Mouse (Mus musculus) MEL (cell line): ENCODE results near the gene Itpr1. TPM values are rescaled to one million over a fixed set of nuclear protein-coding genes. Genes with fewer than 3 reads are reported as not detected.

Experiments
- DNase-seq: peaks from one replicate; pipeline ENCODE4 v3.0.0; 2011; ENCODE audit warnings: low read depth, low spot score
- H3K27ac ChIP-seq: 2 replicates; pipeline ENCODE4 v1.5.1; 2012; ENCODE audit warnings: low read depth, mild to moderate bottlenecking, control low read depth, low read length, moderate library complexity; ENCODE audit not compliant: control insufficient read depth
- H3K27me3 ChIP-seq, 2 experiments: fragments of 150-350 bp in 1 of 2; sonication (generic) in 1 of 2; 2 replicates each; pipeline ENCODE4 v1.6.1; 2012; ENCODE audit warnings: low read length in 2 of 2, mild to moderate bottlenecking in 2 of 2, improper control_type of control experiment in 1 of 2, moderate library complexity in 1 of 2; ENCODE audit not compliant: insufficient read depth in 2 of 2, control insufficient read depth in 1 of 2
- H3K36me3 ChIP-seq, 2 experiments: 2 replicates each; pipeline ENCODE4 v1.6.1; 2012 to 2014; ENCODE audit warnings: low read length in 2 of 2, improper control_type of control experiment in 1 of 2, inconsistent platforms in 1 of 2, mild to moderate bottlenecking in 1 of 2; ENCODE audit not compliant: insufficient read depth in 2 of 2, control insufficient read depth in 1 of 2
- H3K4me1 ChIP-seq, 2 experiments: fragments of 150-350 bp in 1 of 2; sonication (generic) in 1 of 2; 2 replicates each; pipeline ENCODE4 v1.6.1; 2012; ENCODE audit warnings: low read length in 2 of 2, improper control_type of control experiment in 1 of 2, mild to moderate bottlenecking in 1 of 2; ENCODE audit not compliant: insufficient read depth in 2 of 2, control insufficient read depth in 1 of 2
- H3K4me3 ChIP-seq, 2 experiments: fragments of 150-350 bp in 1 of 2; sonication (generic) in 1 of 2; 2 replicates each; pipeline ENCODE4 v1.5.1; 2012; ENCODE audit warnings: low read depth in 2 of 2, low read length in 2 of 2, mild to moderate bottlenecking in 2 of 2, moderate library complexity in 2 of 2, control low read depth in 1 of 2, improper control_type of control experiment in 1 of 2; ENCODE audit not compliant: control insufficient read depth in 1 of 2, insufficient read depth in 1 of 2
- H3K79me2 ChIP-seq: 2 replicates; pipeline ENCODE4 v1.6.1; 2012; ENCODE audit warnings: mild to moderate bottlenecking, low read length, moderate library complexity; ENCODE audit not compliant: control insufficient read depth, poor library complexity, insufficient read depth
- H3K9ac ChIP-seq: 2 replicates; pipeline ENCODE4 v1.6.1; 2012; ENCODE audit warnings: low read depth, mild to moderate bottlenecking, control low read depth, low read length, moderate library complexity; ENCODE audit not compliant: control insufficient read depth, poor library complexity, severe bottlenecking
- H3K9me3 ChIP-seq: fragments of 150-350 bp; sonication (generic); replicated peaks from 2 replicates; pipeline ENCODE4 v1.6.1; 2012; ENCODE audit warnings: mild to moderate bottlenecking, low read length, improper control_type of control experiment, moderate library complexity; ENCODE audit not compliant: insufficient read depth
- BHLHE40 ChIP-seq: IDR thresholded peaks from 2 replicates; pipeline ENCODE4 v1.6.1; 2012; ENCODE audit warnings: low read depth, mild to moderate bottlenecking, inconsistent platforms, low read length, improper control_type of control experiment, borderline replicate concordance
- CHD1 ChIP-seq: IDR thresholded peaks from 2 replicates; pipeline ENCODE4 v1.6.1; 2012; ENCODE audit warnings: low read depth, mild to moderate bottlenecking, inconsistent platforms, low read length, improper control_type of control experiment
- CHD2 ChIP-seq: IDR thresholded peaks from 2 replicates; pipeline ENCODE4 v1.6.1; 2011; ENCODE audit warnings: low read length, improper control_type of control experiment
- E2F4 ChIP-seq: IDR thresholded peaks from 2 replicates; pipeline ENCODE4 v1.6.1; 2011; ENCODE audit warnings: low read depth, low read length, improper control_type of control experiment, borderline replicate concordance
- EP300 ChIP-seq, 2 experiments: IDR thresholded peaks; 2 replicates each; pipeline ENCODE4 v1.6.1; 2011; ENCODE audit warnings: improper control_type of control experiment in 2 of 2, low read length in 2 of 2, low read depth in 1 of 2, mild to moderate bottlenecking in 1 of 2
- GATA1 ChIP-seq: IDR thresholded peaks from 2 replicates; pipeline ENCODE4 v1.6.1; 2011; ENCODE audit warnings: low read depth, low read length, improper control_type of control experiment
- KAT2A ChIP-seq: conservative IDR thresholded peaks from 2 replicates; pipeline ENCODE4 v1.6.1; 2012; ENCODE audit warnings: low read depth, low read length, improper control_type of control experiment, inconsistent platforms
- MAFK ChIP-seq: IDR thresholded peaks from 2 replicates; pipeline ENCODE4 v1.6.1; 2011; ENCODE audit warnings: low read depth, mild to moderate bottlenecking, low read length, improper control_type of control experiment, borderline replicate concordance
- MEF2A ChIP-seq: IDR thresholded peaks from 2 replicates; pipeline ENCODE4 v1.6.1; 2014; ENCODE audit warnings: low read depth, mild to moderate bottlenecking, inconsistent platforms, low read length, improper control_type of control experiment; ENCODE audit not compliant: poor library complexity, insufficient replicate concordance, severe bottlenecking; ENCODE audit errors: extremely low read depth
- MXI1 ChIP-seq: IDR thresholded peaks from 2 replicates; pipeline ENCODE4 v1.6.1; 2011; ENCODE audit warnings: mild to moderate bottlenecking, low read depth, low read length, improper control_type of control experiment
- NELFE ChIP-seq: IDR thresholded peaks from 2 replicates; pipeline ENCODE4 v1.6.1; 2011; ENCODE audit warnings: low read depth, low read length, improper control_type of control experiment
- NRF1 ChIP-seq: IDR thresholded peaks from 2 replicates; pipeline ENCODE4 v1.6.1; 2014; ENCODE audit warnings: low read depth, mild to moderate bottlenecking, inconsistent platforms, low read length, improper control_type of control experiment, moderate library complexity; ENCODE audit not compliant: poor library complexity, insufficient read depth, severe bottlenecking
- POLR2A ChIP-seq, 2 experiments: IDR thresholded peaks; 2 replicates each; pipeline ENCODE4 v1.6.1; 2011 to 2012; ENCODE audit warnings: low read length in 2 of 2, mild to moderate bottlenecking in 2 of 2, control low read depth in 1 of 2, improper control_type of control experiment in 1 of 2, low read depth in 1 of 2, moderate library complexity in 1 of 2; ENCODE audit not compliant: control insufficient read depth in 1 of 2, insufficient read depth in 1 of 2, poor library complexity in 1 of 2
- POLR2AphosphoS2 ChIP-seq: IDR thresholded peaks from 2 replicates; pipeline ENCODE4 v1.6.1; 2011; ENCODE audit warnings: low read length, improper control_type of control experiment
- SIN3A ChIP-seq: IDR thresholded peaks from 2 replicates; pipeline ENCODE4 v1.6.1; 2012; ENCODE audit warnings: low read length, improper control_type of control experiment, inconsistent platforms
- SMC3 ChIP-seq: IDR thresholded peaks from 2 replicates; pipeline ENCODE4 v1.6.1; 2011; ENCODE audit warnings: low read depth, low read length, improper control_type of control experiment
- TBP ChIP-seq: IDR thresholded peaks from 2 replicates; pipeline ENCODE4 v1.8.0; 2011; ENCODE audit warnings: low read depth, low read length, improper control_type of control experiment
- TCF12 ChIP-seq: IDR thresholded peaks from 2 replicates; pipeline ENCODE4 v1.6.1; 2014; ENCODE audit warnings: low read depth, mild to moderate bottlenecking, inconsistent platforms, low read length, improper control_type of control experiment, moderate library complexity
- UBTF ChIP-seq: IDR thresholded peaks from 2 replicates; pipeline ENCODE4 v1.6.1; 2012; ENCODE audit warnings: low read depth, mild to moderate bottlenecking, inconsistent platforms, low read length, improper control_type of control experiment, moderate library complexity, borderline replicate concordance; ENCODE audit not compliant: insufficient read depth
- USF1 ChIP-seq: IDR thresholded peaks from 2 replicates; pipeline ENCODE4 v1.6.1; 2014; ENCODE audit warnings: low read depth, mild to moderate bottlenecking, inconsistent platforms, low read length, improper control_type of control experiment, moderate library complexity
- USF2 ChIP-seq, 2 experiments: IDR thresholded peaks; 2 replicates each; pipeline ENCODE4 v1.6.1; 2011 to 2012; ENCODE audit warnings: improper control_type of control experiment in 2 of 2, low read length in 2 of 2, borderline replicate concordance in 1 of 2, inconsistent platforms in 1 of 2, low read depth in 1 of 2, mild to moderate bottlenecking in 1 of 2; ENCODE audit not compliant: insufficient read depth in 1 of 2
- ZKSCAN1 ChIP-seq: IDR thresholded peaks from 2 replicates; pipeline ENCODE4 v1.6.1; 2012; ENCODE audit warnings: low read depth, mild to moderate bottlenecking, inconsistent platforms, low read length, improper control_type of control experiment, moderate library complexity
- polyA plus RNA-seq, 2 experiments: library from polyadenylated mRNA; stranded (reverse) in 1 of 2; unstranded in 1 of 2; fragments of >175 nt in 1 of 2; fragments of >200 nt in 1 of 2; gene quantifications; 2 replicates each; pipeline versions ENCODE4 v1.2.1 to v1.2.4; 2012; ENCODE audit warnings: low replicate concordance in 2 of 2, low read depth in 1 of 2; ENCODE audit not compliant: insufficient read length in 2 of 2, insufficient read depth in 1 of 2, missing spikeins in 1 of 2
- total RNA-seq: library from RNA; depleted of rRNA; stranded (reverse); fragments of 300-350 nt; gene quantifications from 2 replicates; pipeline ENCODE4 v1.2.3, GENCODE M21; 2012

Itpr1 gene
- total and polyA plus RNA-seq, 3 experiments: 15.6 to 19.0 TPM; not detected in 1

- H3K36me3 ChIP-seq: no peaks in the 10 kb centered on the region
These were observed 238.6 kb downstream of the Itpr1 start for GRCm38 (mm10) chr6:108451536-108451935.

GRCm38 (mm10) chr6:108453618-108454017 is 240.7 kb downstream of the Itpr1 start:
- Histone ChIP-seq H3K9ac (no peak overlapping the region), H3K36me3 (no peaks in the 10 kb centered on the region)

More at GRCm38 (mm10) chr6:108451536-108451935, 238.6 kb downstream of the Itpr1 start:
- DNase-seq: no peak
- Histone ChIP-seq H3K79me2 (no peaks in the 10 kb centered on the region), H3K9me3 (no peaks in the 10 kb centered on the region), H3K9ac (no peak overlapping the region), H3K27ac (no peak overlapping the region), H3K27me3 (no peaks in the 10 kb centered on the region), H3K4me1 (no peaks in the 10 kb centered on the region), H3K4me3 (no peak overlapping the region)
- no peak for TF ChIP-seq EP300 (IDR thresholded peaks at IDR 0.05; ENCODE audit: low read depth in 1 of 2, low read length in 2 of 2)
- no peak for TF ChIP-seq MEF2A
- TF ChIP-seq CHD1: no peak
- TF ChIP-seq E2F4: no peak
- no peak for TF ChIP-seq BHLHE40
- no peak for TF ChIP-seq TCF12
- no peak for TF ChIP-seq UBTF

More at GRCm38 (mm10) chr6:108453618-108454017, 240.7 kb downstream of the Itpr1 start:
- Histone ChIP-seq H3K27ac (no peak overlapping the region), H3K79me2 (no peaks in the 10 kb centered on the region), H3K27me3 (no peaks in the 10 kb centered on the region), H3K9me3 (no peaks in the 10 kb centered on the region), H3K4me1 (no peaks in the 10 kb centered on the region), H3K4me3 (no peak overlapping the region)
- TF ChIP-seq BHLHE40: no peak
- TF ChIP-seq USF1: no peak
- TF ChIP-seq CHD2: no peak
- no peak for TF ChIP-seq SIN3A
- no peak for TF ChIP-seq SMC3
- TF ChIP-seq NELFE: no peak
- no peak for TF ChIP-seq POLR2A (IDR thresholded peaks at IDR 0.05; ENCODE audit: control insufficient read depth in 1 of 2, insufficient read depth in 1 of 2, low read depth in 1 of 2, low read length in 2 of 2, poor library complexity in 1 of 2)
- TF ChIP-seq MAFK: no peak
- no peak for TF ChIP-seq MEF2A
- no peak for TF ChIP-seq POLR2AphosphoS2
- no peak for TF ChIP-seq NRF1
- TF ChIP-seq MXI1: no peak
- no peak for TF ChIP-seq KAT2A
- no peak for TF ChIP-seq USF2 (IDR thresholded peaks at IDR 0.05; ENCODE audit: borderline replicate concordance in 1 of 2, insufficient read depth in 1 of 2, low read depth in 1 of 2, low read length in 2 of 2)
- no peak for TF ChIP-seq TBP
- TF ChIP-seq GATA1: no peak
- no peak for TF ChIP-seq ZKSCAN1
- no peak for DNase-seq
